Mouse (Mus musculus) hindbrain, embryonic 16.5 days (tissue): ENCODE measurements at regions not wholly inside any gene's neighbourhood (a gene's known extent, or its start where the extent isn't known, plus 50 kb on each side); places are given as distances from the start of the nearest gene placed in this dataset.
"Not testable (repeated sequence)": the region's sequence is repeated elsewhere in the genome, so short reads cannot be mapped to it uniquely, and the experiment has no call there.

Experiments used
- ATAC-seq: fragments of 200-750 bp; cut with Nextera tagmentation; 2 replicates; pipeline ENCODE4 v1.8.0; 2017; ENCODE audit warnings: moderate TSS enrichment, moderate library complexity
- H3K27ac ChIP-seq: fragments of 300-500 bp; sonication (generic); 2 replicates; pipeline ENCODE4 v1.5.1; 2014; ENCODE audit warnings: low read depth, mild to moderate bottlenecking, control low read depth, low read length, moderate library complexity
- H3K27me3 ChIP-seq: fragments of 300-500 bp; sonication (generic); replicated peaks from 2 replicates; pipeline ENCODE4 v1.6.1; 2014; ENCODE audit warnings: low read length; ENCODE audit not compliant: control insufficient read depth, insufficient read depth
- H3K36me3 ChIP-seq: fragments of 300-500 bp; sonication (generic); 2 replicates; pipeline ENCODE4 v1.6.1; 2014; ENCODE audit warnings: mild to moderate bottlenecking, low read length, moderate library complexity, mixed read lengths; ENCODE audit not compliant: control insufficient read depth, insufficient read depth
- H3K4me1 ChIP-seq: fragments of 300-500 bp; sonication (generic); 2 replicates; pipeline ENCODE4 v1.6.1; 2014; ENCODE audit warnings: low read depth, low read length; ENCODE audit not compliant: control insufficient read depth, insufficient read depth
- H3K4me2 ChIP-seq: fragments of 300-500 bp; sonication (generic); 2 replicates; pipeline ENCODE4 v1.6.1; 2014; ENCODE audit warnings: mild to moderate bottlenecking, low read length, control low read depth, moderate library complexity
- H3K4me3 ChIP-seq: fragments of 300-500 bp; sonication (generic); 2 replicates; pipeline ENCODE4 v1.5.1; 2014; ENCODE audit warnings: mild to moderate bottlenecking, low read length, control low read depth, moderate library complexity
- H3K9ac ChIP-seq: fragments of 300-500 bp; sonication (generic); 2 replicates; pipeline ENCODE4 v1.6.1; 2014; ENCODE audit warnings: low read depth, mild to moderate bottlenecking, control low read depth, low read length, moderate library complexity
- H3K9me3 ChIP-seq: fragments of 300-500 bp; sonication (generic); 2 replicates; pipeline ENCODE4 v1.6.1; 2014; ENCODE audit warnings: mild to moderate bottlenecking, low read length, moderate library complexity; ENCODE audit not compliant: control insufficient read depth
- WGBS: fragments of 180-500 bp; shearing (Covaris S2); extraction: QIAGEN DNeasy Blood & Tissue Kit; methylation state at CpG from one replicate; pipeline ENCODE4 v1.1.7; 2014; 5-methylcytosine and 5-hydroxymethylcytosine counted together

DNA sequence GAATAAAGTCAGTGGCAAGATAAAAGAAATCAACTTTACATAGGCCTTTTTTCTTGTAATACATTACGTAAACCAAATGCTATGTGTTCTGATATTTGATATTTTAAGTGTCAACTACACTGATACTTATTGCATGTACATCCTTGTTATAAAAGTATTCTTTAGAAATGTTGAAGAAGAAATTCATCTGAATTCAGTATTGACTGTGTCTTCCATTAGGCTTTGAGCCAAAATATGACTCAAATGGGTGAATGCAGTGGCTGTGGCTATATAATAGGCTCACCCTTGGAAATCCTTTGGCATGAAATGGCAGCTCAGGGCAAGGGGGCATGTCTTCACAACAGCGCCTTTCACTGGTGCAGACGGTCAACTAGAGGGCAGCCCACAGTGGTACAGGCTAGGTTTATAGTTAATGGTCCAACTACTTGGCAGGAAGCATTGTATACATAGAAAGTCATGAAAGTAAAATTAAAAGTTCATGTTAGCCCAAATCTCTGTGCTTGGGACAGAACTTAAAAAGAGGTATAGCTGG, 217.9 kb downstream of the Cetn3 start:
- ATAC-seq: 0 out of 2 replicates have a peak, but pooled peaks have one; percentile 52
- no peaks in the 10 kb centered on the region for H3K36me3 ChIP-seq
- H3K27me3 ChIP-seq: no peaks in the 10 kb centered on the region
- H3K4me1 ChIP-seq: no peaks in the 10 kb centered on the region
- H3K27ac ChIP-seq: no peak overlapping the region
- no peak overlapping the region for H3K4me2 ChIP-seq
- H3K9ac ChIP-seq: no peak overlapping the region
- H3K9me3 ChIP-seq: no peaks in the 10 kb centered on the region
- H3K4me3 ChIP-seq: no peak overlapping the region
- 73% methylated on average over 3 of the region's 3 CpGs for WGBS

DNA sequence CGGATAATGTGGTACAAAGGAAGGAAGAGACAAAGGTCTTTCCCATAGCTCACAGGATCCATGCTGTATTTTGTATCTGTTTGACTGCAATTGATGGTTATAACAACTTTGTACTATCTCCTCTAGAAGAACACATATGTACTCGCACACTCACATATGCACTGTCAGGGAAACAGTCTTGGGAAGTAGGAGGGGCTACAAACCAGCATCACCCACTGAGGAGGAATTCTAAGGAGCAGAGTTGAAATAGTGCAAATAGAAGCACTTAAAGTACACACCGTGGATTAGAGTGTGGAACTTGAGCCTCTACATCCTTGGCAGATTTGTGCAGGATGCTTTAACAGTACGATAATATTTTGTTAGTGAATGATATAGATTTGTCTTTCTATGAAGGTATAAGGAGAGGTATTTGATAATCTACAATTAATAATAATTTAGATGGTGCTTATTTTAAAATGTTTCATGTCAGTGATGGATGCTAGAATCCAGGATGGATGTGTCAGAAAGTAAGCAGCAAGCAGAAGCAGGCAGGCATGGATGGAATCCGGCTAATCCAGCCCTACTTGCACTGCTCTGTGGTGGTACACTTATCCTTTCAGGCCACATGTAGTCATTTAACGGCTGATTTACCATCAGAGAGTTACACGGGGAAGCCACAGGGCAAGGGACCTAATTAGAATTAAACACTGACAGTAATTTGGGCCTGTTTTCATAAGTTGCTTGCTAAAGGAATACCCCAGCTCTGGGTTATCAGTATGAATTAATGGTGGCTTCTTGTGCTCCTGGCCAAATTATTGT, 223.3 kb downstream of the Cetn3 start:
- Histone ChIP-seq H3K4me1 (no peaks in the 10 kb centered on the region), H3K4me2 (no peak overlapping the region), H3K9me3 (no peaks in the 10 kb centered on the region), H3K27me3 (no peaks in the 10 kb centered on the region), H3K27ac (no peak overlapping the region), H3K9ac (no peak overlapping the region), H3K4me3 (no peak overlapping the region), H3K36me3 (no peaks in the 10 kb centered on the region)
- WGBS: 55% methylated on average over 7 of the region's 7 CpGs
- ATAC-seq: no peak

DNA sequence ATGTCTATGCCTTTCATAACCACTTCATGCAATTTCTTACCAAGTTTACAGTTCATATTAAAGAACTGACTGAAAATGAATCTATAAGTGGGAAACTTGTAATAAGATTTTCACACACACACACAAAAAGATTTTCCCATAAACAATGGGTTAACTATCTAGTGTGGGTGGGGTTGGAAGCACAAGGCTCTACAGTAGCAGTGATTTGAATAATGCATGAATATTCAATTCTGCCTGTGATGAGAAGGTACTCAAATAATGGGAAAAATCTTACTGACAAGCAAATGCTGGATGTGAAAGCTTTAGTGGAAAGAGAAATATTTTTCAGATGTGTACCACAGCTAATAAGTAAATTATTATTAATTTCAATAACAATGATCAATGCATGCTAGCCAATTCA, 224.3 kb downstream of the Cetn3 start:
- ATAC-seq: no peak

GRCm38 (mm10) chr13:82039623-82040022, 256.7 kb downstream of the Cetn3 start:
- no peak for ATAC-seq
- Histone ChIP-seq H3K27me3 (no peaks in the 10 kb centered on the region), H3K4me2 (no peak overlapping the region), H3K36me3 (no peaks in the 10 kb centered on the region), H3K9me3 (no peaks in the 10 kb centered on the region), H3K4me1 (no peaks in the 10 kb centered on the region), H3K9ac (no peak overlapping the region), H3K27ac (no peak overlapping the region), H3K4me3 (no peak overlapping the region)
- WGBS: 56% methylated on average over 2 of the region's 2 CpGs

More for the DNA sequence above, 224.3 kb downstream of the Cetn3 start:
- H3K9ac ChIP-seq: no peak overlapping the region
- no peak overlapping the region for H3K4me3 ChIP-seq
- H3K27ac ChIP-seq: no peak overlapping the region
- H3K27me3 ChIP-seq: no peaks in the 10 kb centered on the region
- H3K9me3 ChIP-seq: no peaks in the 10 kb centered on the region
- no peak overlapping the region for H3K4me2 ChIP-seq
- no peaks in the 10 kb centered on the region for H3K4me1 ChIP-seq
- no peaks in the 10 kb centered on the region for H3K36me3 ChIP-seq

- peak; percentile 56; the same call in 1 of the 2 replicates for ATAC-seq
- no peak overlapping the region for H3K4me2 ChIP-seq
- WGBS: 26% methylated on average over 3 of the region's 3 CpGs
- no peak overlapping the region for H3K4me3 ChIP-seq
- no peaks in the 10 kb centered on the region for H3K9me3 ChIP-seq
- H3K27ac ChIP-seq: no peak overlapping the region
- H3K36me3 ChIP-seq: no peaks in the 10 kb centered on the region
- H3K27me3 ChIP-seq: no peaks in the 10 kb centered on the region
- H3K4me1 ChIP-seq: peaks cover 3% of the 10 kb centered on the region
- H3K9ac ChIP-seq: no peak overlapping the region
These were observed 275.4 kb downstream of the Cetn3 start for GRCm38 (mm10) chr13:82058131-82058731.

- 77% methylated on average over 3 of the region's 3 CpGs for WGBS
- peaks cover 3% of the 10 kb centered on the region for H3K4me1 ChIP-seq
- no peaks in the 10 kb centered on the region for H3K36me3 ChIP-seq
- H3K4me3 ChIP-seq: no peak overlapping the region
- H3K9me3 ChIP-seq: no peaks in the 10 kb centered on the region
- H3K4me2 ChIP-seq: no peak overlapping the region
- no peak overlapping the region for H3K27ac ChIP-seq
- no peaks in the 10 kb centered on the region for H3K27me3 ChIP-seq
- no peak for ATAC-seq
- no peak overlapping the region for H3K9ac ChIP-seq
These were observed 276.0 kb downstream of the Cetn3 start for GRCm38 (mm10) chr13:82058872-82059271.

DNA sequence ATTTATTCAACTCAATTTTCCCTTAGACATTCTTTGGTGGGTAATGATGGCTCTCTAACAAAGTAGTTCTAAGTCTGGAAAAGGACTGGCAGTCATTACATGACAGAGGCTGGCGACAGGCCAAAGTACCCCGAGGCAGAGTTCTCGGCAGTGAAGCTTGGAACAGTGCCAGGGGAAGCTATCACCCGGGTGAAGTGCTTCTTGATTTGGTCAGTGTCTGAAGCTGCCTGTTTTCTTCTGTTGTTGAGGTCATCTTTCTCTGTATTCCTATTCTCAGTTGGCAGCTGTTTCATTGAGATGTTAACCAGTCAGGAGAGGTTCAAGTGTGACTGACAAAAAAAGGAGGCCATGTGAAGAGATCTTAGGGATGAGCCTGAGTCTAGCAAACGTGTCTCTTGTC, 276.6 kb downstream of the Cetn3 start:
- H3K27ac ChIP-seq: no peak overlapping the region
- H3K36me3 ChIP-seq: no peaks in the 10 kb centered on the region
- H3K4me1 ChIP-seq: peaks cover 3% of the 10 kb centered on the region
- no peak overlapping the region for H3K4me3 ChIP-seq
- no peaks in the 10 kb centered on the region for H3K9me3 ChIP-seq
- 11% methylated on average over 5 of the region's 5 CpGs for WGBS
- peak; percentile 76 for ATAC-seq
- no peak overlapping the region for H3K9ac ChIP-seq
- no peaks in the 10 kb centered on the region for H3K27me3 ChIP-seq
- H3K4me2 ChIP-seq: no peak overlapping the region

DNA sequence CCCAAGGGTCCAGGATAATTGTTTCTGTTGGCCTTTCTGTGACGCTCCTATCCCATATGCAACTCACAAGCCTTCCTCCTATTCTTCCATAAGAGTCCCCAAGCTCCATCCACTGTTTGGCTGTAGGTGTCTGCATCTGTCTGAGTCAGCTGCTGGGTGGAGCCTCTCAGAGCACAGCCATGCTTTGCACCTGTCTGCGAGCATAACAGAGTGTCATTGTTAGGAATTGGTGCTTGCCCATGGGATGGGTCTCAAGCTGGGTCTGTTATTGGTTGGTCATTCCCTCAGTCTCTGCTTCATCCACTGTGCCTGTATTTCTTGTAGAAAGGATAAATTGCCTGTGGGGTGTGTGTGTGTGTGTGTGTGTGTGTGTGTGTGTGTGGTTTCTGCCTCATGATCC, 281.0 kb downstream of the Cetn3 start:
- H3K4me2 ChIP-seq, ATAC-seq, H3K36me3 ChIP-seq, H3K27ac ChIP-seq, H3K4me1 ChIP-seq, H3K9me3 ChIP-seq, H3K27me3 ChIP-seq, H3K9ac ChIP-seq, H3K4me3 ChIP-seq: not testable (repeated sequence)
- WGBS: 76% methylated on average over 2 of the region's 2 CpGs

DNA sequence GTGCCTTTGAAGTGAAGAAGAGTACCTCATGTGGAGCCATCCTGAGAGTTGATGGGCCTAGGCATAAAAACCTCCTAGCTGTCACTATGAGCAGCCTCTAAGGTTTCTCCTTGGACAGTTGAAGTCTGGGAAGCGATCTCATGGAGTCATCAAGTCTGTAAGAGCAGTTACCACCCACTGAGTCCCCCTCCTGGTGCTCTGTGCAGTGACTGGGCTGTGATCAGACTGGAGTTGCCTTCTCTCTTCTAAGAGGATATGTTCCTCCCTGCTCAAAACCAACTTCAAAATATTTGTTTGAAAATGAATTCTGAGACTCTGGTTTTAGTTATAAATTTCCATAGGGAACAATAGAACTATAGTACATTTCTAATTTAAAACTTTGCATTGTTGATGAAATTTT, 283.3 kb downstream of the Cetn3 start:
- Histone ChIP-seq H3K9me3 (no peaks in the 10 kb centered on the region), H3K27me3 (no peaks in the 10 kb centered on the region), H3K4me2 (no peak overlapping the region), H3K36me3 (no peaks in the 10 kb centered on the region), H3K4me3 (no peak overlapping the region), H3K27ac (no peak overlapping the region), H3K9ac (no peak overlapping the region), H3K4me1 (no peaks in the 10 kb centered on the region)
- ATAC-seq: no peak
- 29% methylated on average over 1 of the region's 1 CpGs for WGBS
